Mouse (Mus musculus) adrenal gland, postnatal 25 days (tissue): Measurements from ENCODE around the gene Nostrin. TPM values are rescaled to one million over a fixed set of nuclear protein-coding genes. Genes with fewer than 3 reads are reported as not detected.

ENCODE experiments used
- DNase-seq: peaks from one replicate; pipeline ENCODE4 v3.0.0; 2021; ENCODE audit warnings: mixed read lengths
- total RNA-seq: library from RNA; stranded (reverse); gene quantifications from 2 replicates; pipeline ENCODE4 v1.2.3, GENCODE M21; 2021

Nostrin gene
- total RNA-seq, 1 experiment from 2014 or later, result 8.9 TPM

- DNase-seq, result no peak
These were observed 6.0 kb upstream of the Nostrin start for GRCm38 (mm10) chr2:69129425-69130210.

- no peak for DNase-seq
These were observed 3.6 kb upstream of the Nostrin start for GRCm38 (mm10) chr2:69132046-69132445.

- no peak for DNase-seq
These were observed 3.0 kb upstream of the Nostrin start for GRCm38 (mm10) chr2:69132488-69133040.

GRCm38 (mm10) chr2:69134186-69134585 lies 1.4 kb upstream of the Nostrin start:
- no peak for DNase-seq

- no peak for DNase-seq
These were observed 663 bp upstream of the Nostrin start for GRCm38 (mm10) chr2:69134937-69135336.

- peak; percentile 14 for DNase-seq
These were observed 1.9 kb downstream of the Nostrin start for GRCm38 (mm10) chr2:69137406-69138084.

- DNase-seq, result no peak
These were observed 3.2 kb downstream of the Nostrin start for GRCm38 (mm10) chr2:69138759-69139158.

GRCm38 (mm10) chr2:69140215-69140614 lies 4.6 kb downstream of the Nostrin start:
- no peak for DNase-seq

- no peak for DNase-seq
These were observed 5.2 kb downstream of the Nostrin start for GRCm38 (mm10) chr2:69140816-69141215.

- no peak for DNase-seq
These were observed 13.1 kb downstream of the Nostrin start for GRCm38 (mm10) chr2:69148691-69149090.

GRCm38 (mm10) chr2:69149154-69149553 lies 13.6 kb downstream of the Nostrin start:
- no peak for DNase-seq

- DNase-seq, result no peak
These were observed 15.2 kb downstream of the Nostrin start for GRCm38 (mm10) chr2:69150841-69151240.

- no peak for DNase-seq
These were observed 20.3 kb downstream of the Nostrin start for GRCm38 (mm10) chr2:69155861-69156260.

GRCm38 (mm10) chr2:69156283-69156682 lies 20.7 kb downstream of the Nostrin start:
- no peak for DNase-seq

GRCm38 (mm10) chr2:69158907-69159306 lies 23.3 kb downstream of the Nostrin start:
- DNase-seq, result no peak

GRCm38 (mm10) chr2:69170395-69171077 lies 34.9 kb downstream of the Nostrin start:
- DNase-seq, result no peak

GRCm38 (mm10) chr2:69175296-69175695 lies 39.7 kb downstream of the Nostrin start:
- DNase-seq, result no peak

GRCm38 (mm10) chr2:69179721-69180120 lies 44.1 kb downstream of the Nostrin start:
- no peak for DNase-seq

GRCm38 (mm10) chr2:69187990-69188389 lies 52.4 kb downstream of the Nostrin start:
- DNase-seq, result no peak

- no peak for DNase-seq
These were observed 53.1 kb downstream of the Nostrin start for GRCm38 (mm10) chr2:69188732-69189131.

- DNase-seq, result no peak
These were observed 53.6 kb downstream of the Nostrin start for GRCm38 (mm10) chr2:69189222-69189621.

- no peak for DNase-seq
These were observed 55.5 kb downstream of the Nostrin start for GRCm38 (mm10) chr2:69191059-69191458.

GRCm38 (mm10) chr2:69193555-69193954 lies 58.0 kb downstream of the Nostrin start:
- DNase-seq, result no peak
